In genomic region chr8:125558109-125559065, GRCm38 (mm10) we compare ENCODE assay signal across 8 mouse cellular contexts. TPM values are rescaled to one million over a fixed set of nuclear protein-coding genes. Genes with fewer than 3 reads are reported as not detected.
DNase-seq lines count a peak whose midpoint lies in the region; ATAC-seq lines count a peak whose summit lies in the region.

No protein-coding gene starts in this region.

- 19% methylated on average over 23 of the region's 23 CpGs for WGBS in embryonic facial prominence, embryonic 14.5 days
- whole genome bisulfite sequencing in heart, embryonic 10.5 days: 22% methylated on average over 23 of the region's 23 CpGs
- WGBS in kidney, embryonic 14.5 days: 31% methylated on average over 23 of the region's 23 CpGs
- 16% methylated on average over 23 of the region's 23 CpGs for WGBS in limb, embryonic 13.5 days
- 18% methylated on average over 23 of the region's 23 CpGs for WGBS in midbrain, embryonic 14.5 days

- peak overlapping the region; percentile 39; the same call in 1 of the 2 replicates for H3K9ac ChIP-seq in embryonic facial prominence, embryonic 14.5 days (ENCODE audit: low read depth, low read length)
- no peak overlapping the region for H3K9ac ChIP-seq in kidney, embryonic 14.5 days (ENCODE audit: low read depth, low read length)
- H3K9ac ChIP-seq in limb, embryonic 13.5 days: no peak overlapping the region
- H3K9ac ChIP-seq in midbrain, embryonic 14.5 days (replicated peaks; ENCODE audit: low read length): peak overlapping the region; percentile 46

- H3K27ac ChIP-seq in embryonic facial prominence, embryonic 14.5 days (replicated peaks; ENCODE audit: low read depth, low read length): peak overlapping the region; percentile 69
- H3K27ac ChIP-seq in heart, embryonic 10.5 days: peak overlapping the region; percentile 88
- H3K27ac ChIP-seq in kidney, embryonic 14.5 days (ENCODE audit: low read depth, low read length): peak overlapping the region; percentile 12; the same call in 1 of the 2 replicates
- peak overlapping the region; percentile 58; the same call in 1 of the 2 replicates for H3K27ac ChIP-seq in limb, embryonic 13.5 days
- peak overlapping the region; percentile 92 for H3K27ac ChIP-seq in midbrain, embryonic 14.5 days (replicated peaks; ENCODE audit: low read depth, low read length)

- peaks cover 54% of the 10 kb centered on the region for H3K4me1 ChIP-seq in embryonic facial prominence, embryonic 14.5 days (ENCODE audit: control insufficient read depth, insufficient read depth, low read length)
- H3K4me1 ChIP-seq in heart, embryonic 10.5 days: peaks cover 99% of the 10 kb centered on the region
- H3K4me1 ChIP-seq in kidney, embryonic 14.5 days (ENCODE audit: control insufficient read depth, insufficient read depth, low read length): peaks cover 50% of the 10 kb centered on the region
- H3K4me1 ChIP-seq in limb, embryonic 13.5 days: peaks cover 73% of the 10 kb centered on the region
- peaks cover 62% of the 10 kb centered on the region for H3K4me1 ChIP-seq in midbrain, embryonic 14.5 days (ENCODE audit: control insufficient read depth, insufficient read depth, low read length)

- H3K36me3 ChIP-seq in embryonic facial prominence, embryonic 14.5 days (ENCODE audit: control insufficient read depth, insufficient read depth, low read length): no peaks in the 10 kb centered on the region
- H3K36me3 ChIP-seq in heart, embryonic 10.5 days: no peaks in the 10 kb centered on the region
- H3K36me3 ChIP-seq in kidney, embryonic 14.5 days (ENCODE audit: control insufficient read depth, insufficient read depth, low read length): peaks cover 3% of the 10 kb centered on the region; the same call in 1 of the 2 replicates
- no peaks in the 10 kb centered on the region for H3K36me3 ChIP-seq in limb, embryonic 13.5 days
- H3K36me3 ChIP-seq in midbrain, embryonic 14.5 days (ENCODE audit: control insufficient read depth, insufficient read depth, low read length): no peaks in the 10 kb centered on the region

- no peaks in the 10 kb centered on the region for H3K9me3 ChIP-seq in embryonic facial prominence, embryonic 14.5 days (ENCODE audit: control insufficient read depth, low read length)
- H3K9me3 ChIP-seq in heart, embryonic 10.5 days: no peaks in the 10 kb centered on the region
- H3K9me3 ChIP-seq in kidney, embryonic 14.5 days (ENCODE audit: control insufficient read depth, low read length): no peaks in the 10 kb centered on the region
- H3K9me3 ChIP-seq in limb, embryonic 13.5 days: no peaks in the 10 kb centered on the region
- H3K9me3 ChIP-seq in midbrain, embryonic 14.5 days (ENCODE audit: control insufficient read depth, low read length): no peaks in the 10 kb centered on the region

- no peaks in the 10 kb centered on the region for H3K27me3 ChIP-seq in embryonic facial prominence, embryonic 14.5 days (replicated peaks; ENCODE audit: control insufficient read depth, insufficient read depth, low read length)
- H3K27me3 ChIP-seq in heart, embryonic 10.5 days (ENCODE audit: insufficient read depth, poor library complexity, severe bottlenecking): no peaks in the 10 kb centered on the region
- H3K27me3 ChIP-seq in kidney, embryonic 14.5 days (ENCODE audit: control insufficient read depth, insufficient read depth, low read length): no peaks in the 10 kb centered on the region
- peaks cover 8% of the 10 kb centered on the region; the same call in 1 of the 2 replicates for H3K27me3 ChIP-seq in limb, embryonic 13.5 days
- H3K27me3 ChIP-seq in midbrain, embryonic 14.5 days (ENCODE audit: control insufficient read depth, insufficient read depth, low read length): no peaks in the 10 kb centered on the region

- no peak overlapping the region; the same call in 1 of the 2 replicates for H3K4me3 ChIP-seq in embryonic facial prominence, embryonic 14.5 days (ENCODE audit: low read depth, low read length)
- H3K4me3 ChIP-seq in heart, embryonic 10.5 days: peak overlapping the region; percentile 43
- H3K4me3 ChIP-seq in kidney, embryonic 14.5 days (ENCODE audit: low read length): no peak overlapping the region
- H3K4me3 ChIP-seq in limb, embryonic 13.5 days: no peak overlapping the region; the same call in 1 of the 2 replicates
- H3K4me3 ChIP-seq in midbrain, embryonic 14.5 days (replicated peaks; ENCODE audit: low read depth, low read length): peak overlapping the region; percentile 18

- ATAC-seq in embryonic facial prominence, embryonic 14.5 days (ENCODE audit: low read depth): peak; percentile 64
- ATAC-seq in kidney, embryonic 14.5 days (ENCODE audit: low FRiP score, low TSS enrichment): peak; percentile 50; the same call in 1 of the 2 replicates
- peak; percentile 71 for ATAC-seq in limb, embryonic 13.5 days (ENCODE audit: low FRiP score, low read depth)
- peak; percentile 84 for ATAC-seq in midbrain, embryonic 14.5 days (ENCODE audit: low FRiP score, low TSS enrichment)
- ATAC-seq in erythroblast, adult 5-6 weeks (replicated peaks; ENCODE audit: low FRiP score, poor library complexity, severe bottlenecking): no peak

- peak overlapping the region; percentile 44 for H3K4me2 ChIP-seq in embryonic facial prominence, embryonic 14.5 days (ENCODE audit: low read depth, low read length)
- peak overlapping the region; percentile 37 for H3K4me2 ChIP-seq in kidney, embryonic 14.5 days (replicated peaks; ENCODE audit: low read depth, low read length)
- peak overlapping the region; percentile 57 for H3K4me2 ChIP-seq in limb, embryonic 13.5 days (replicated peaks)
- peak overlapping the region; percentile 49 for H3K4me2 ChIP-seq in midbrain, embryonic 14.5 days (ENCODE audit: low read length)

- peak; percentile 91 for DNase-seq in adrenal gland, postnatal 14 days
- DNase-seq in embryonic facial prominence, embryonic 14.5 days (ENCODE audit: low spot score): peak; percentile 96
- peak; percentile 91 for DNase-seq in heart, embryonic 10.5 days (ENCODE audit: low spot score)
- peak; percentile 94 for DNase-seq in midbrain, embryonic 14.5 days
- DNase-seq in spleen, adult 12 weeks (ENCODE audit: low spot score): peak; percentile 61

RNA-seq across cellular contexts. Expression of gene Sipa1l2, which starts 11.2 kb away (rescaled TPM):
- total RNA-seq in adrenal gland, postnatal 14 days (2021): 36.6 and 37.9 TPM in 2 replicates
- 10.0 and 11.0 TPM in 2 replicates for polyA plus RNA-seq in embryonic facial prominence, embryonic 14.5 days (2014; fragmentation: Nextera tagmentation; extraction: Ambion mirVana)
- 24.9 and 32.6 TPM in 2 replicates for polyA plus RNA-seq in heart, embryonic 10.5 days (2016; fragmentation: Nextera tagmentation; extraction: Ambion mirVana)
- polyA plus RNA-seq in kidney, embryonic 14.5 days (2014; fragmentation: Nextera tagmentation; extraction: Ambion mirVana): 6.6 and 12.9 TPM in 2 replicates
- 12.9 and 17.2 TPM in 2 replicates for polyA plus RNA-seq in limb, embryonic 13.5 days (2015; fragmentation: Nextera tagmentation; extraction: Ambion mirVana)
- 16.4 and 25.1 TPM in 2 replicates for polyA plus RNA-seq in midbrain, embryonic 14.5 days (2014; fragmentation: Nextera tagmentation; extraction: Ambion mirVana)
- total RNA-seq in erythroblast, adult 5-6 weeks (2015; ENCODE audit: low replicate concordance): 0.38 and 1.9 TPM in 2 replicates
- total RNA-seq in erythroblast, adult 5-6 weeks (2017; ENCODE audit: low replicate concordance): 1.2 and 2.6 TPM in 2 replicates

Comparison
In these comparisons a context has a peak if more than half of its experiments do, and no peak if none do; other contexts are left out.
1. H3K27ac ChIP-seq: peak in every context shown above with its lines; median percentile 92 in midbrain, embryonic 14.5 days; 88 in heart, embryonic 10.5 days; 69 in embryonic facial prominence, embryonic 14.5 days; 58 in limb, embryonic 13.5 days; 12 in kidney, embryonic 14.5 days.
2. H3K4me3 ChIP-seq: peak in heart, embryonic 10.5 days (single experiment) and midbrain, embryonic 14.5 days (single experiment); none in embryonic facial prominence, embryonic 14.5 days (single experiment), kidney, embryonic 14.5 days (single experiment) and limb, embryonic 13.5 days (single experiment).
3. H3K9ac ChIP-seq: peak in embryonic facial prominence, embryonic 14.5 days (single experiment) and midbrain, embryonic 14.5 days (single experiment); none in kidney, embryonic 14.5 days (single experiment) and limb, embryonic 13.5 days (single experiment).
4. Peak in every context shown above with its lines, with median percentiles within 50 percentile points of each other: DNase-seq and H3K4me2 ChIP-seq.